Mouse (Mus musculus) myocyte (in vitro differentiated cells): Measurements from ENCODE around the gene Ptpn18.

Experiments
- CEBPB ChIP-seq: IDR thresholded peaks from 2 replicates; pipeline ENCODE4 v1.6.1; 2011; ENCODE audit warnings: mild to moderate bottlenecking, moderate library complexity; ENCODE audit not compliant: poor library complexity, insufficient read depth, severe bottlenecking
- E2F4 ChIP-seq: IDR thresholded peaks from one replicate; pipeline ENCODE4 v1.6.1; 2011; ENCODE audit warnings: mild to moderate bottlenecking, control low read depth, moderate library complexity; ENCODE audit not compliant: insufficient read depth
- MAX ChIP-seq: IDR thresholded peaks from one replicate; pipeline ENCODE4 v1.6.1; 2011; ENCODE audit warnings: low read depth, mild to moderate bottlenecking, control low read depth
- MYOD1 ChIP-seq, 3 experiments: IDR thresholded peaks; one replicate each; pipeline ENCODE4 v1.6.1; 2011; ENCODE audit warnings: control low read depth in 2 of 3, low read depth in 2 of 3, mild to moderate bottlenecking in 2 of 3, moderate library complexity in 1 of 3; ENCODE audit not compliant: insufficient read length in 2 of 3, control insufficient read depth in 1 of 3
- MYOG ChIP-seq, 3 experiments: IDR thresholded peaks; one replicate each; pipeline ENCODE4 v1.6.1; 2011; ENCODE audit warnings: control low read depth in 2 of 3, low read depth in 2 of 3, mild to moderate bottlenecking in 2 of 3; ENCODE audit not compliant: insufficient read length in 2 of 3, control insufficient read depth in 1 of 3, insufficient read depth in 1 of 3
- POLR2A ChIP-seq: IDR thresholded peaks from one replicate; pipeline ENCODE4 v1.6.1; 2011; ENCODE audit warnings: low read depth, mild to moderate bottlenecking, control low read depth, moderate library complexity; ENCODE audit not compliant: insufficient read length
- POLR2AphosphoS2 ChIP-seq: IDR thresholded peaks from one replicate; pipeline ENCODE4 v1.6.1; 2011; ENCODE audit warnings: low read depth, control low read depth; ENCODE audit not compliant: insufficient read length
- REST ChIP-seq: IDR thresholded peaks from one replicate; pipeline ENCODE4 v1.6.1; 2011; ENCODE audit warnings: mild to moderate bottlenecking, control low read depth, moderate library complexity; ENCODE audit not compliant: insufficient read depth, insufficient read length
- SRF ChIP-seq: IDR thresholded peaks from one replicate; pipeline ENCODE4 v1.6.1; 2011; ENCODE audit warnings: low read depth; ENCODE audit not compliant: control insufficient read depth, insufficient read length
- TCF12 ChIP-seq: IDR thresholded peaks from one replicate; pipeline ENCODE4 v1.6.1; 2011; ENCODE audit warnings: mild to moderate bottlenecking, control low read depth; ENCODE audit not compliant: poor library complexity, insufficient read depth, severe bottlenecking
- TCF3 ChIP-seq: IDR thresholded peaks from one replicate; pipeline ENCODE4 v1.6.1; 2011; ENCODE audit warnings: low read depth, control low read depth; ENCODE audit not compliant: insufficient read length
- USF1 ChIP-seq: IDR thresholded peaks from one replicate; pipeline ENCODE4 v1.6.1; 2011; ENCODE audit warnings: low read depth, mild to moderate bottlenecking, control low read depth, moderate library complexity

DNA sequence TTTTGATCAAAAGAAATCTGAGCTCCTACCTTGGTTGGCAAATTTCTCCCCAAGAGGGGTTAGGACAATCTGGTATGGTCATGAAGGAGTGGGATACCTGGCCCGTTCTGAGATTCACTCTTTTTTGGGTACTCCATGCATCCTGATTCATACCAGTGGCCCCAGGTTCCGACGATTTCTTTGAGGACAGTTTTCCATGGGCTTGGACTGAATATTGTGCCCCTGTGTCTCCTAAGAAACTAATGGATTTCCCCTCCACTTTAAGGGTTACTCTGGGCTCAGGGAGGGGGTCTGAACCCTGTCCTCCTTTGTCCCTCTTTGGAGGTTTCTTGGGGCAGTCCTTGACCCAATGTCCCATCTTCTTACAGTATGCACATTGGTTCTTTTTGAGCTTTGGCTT is 28.6 kb upstream of the Ptpn18 start:
- TF ChIP-seq TCF12 (no peak), POLR2A (no peak), MAX (no peak), E2F4 (no peak), MYOG (IDR thresholded peaks at IDR 0.05; ENCODE audit: control insufficient read depth in 1 of 3, insufficient read depth in 1 of 3, insufficient read length in 2 of 3, low read depth in 2 of 3) (no peak), USF1 (no peak), TCF3 (no peak), SRF (no peak), CEBPB (no peak), POLR2AphosphoS2 (no peak), MYOD1 (IDR thresholded peaks at IDR 0.05; ENCODE audit: control insufficient read depth in 1 of 3, insufficient read length in 2 of 3, low read depth in 2 of 3) (no peak), REST (no peak)
